Mouse (Mus musculus): ENCODE results near the gene Gm49601.

DNA sequence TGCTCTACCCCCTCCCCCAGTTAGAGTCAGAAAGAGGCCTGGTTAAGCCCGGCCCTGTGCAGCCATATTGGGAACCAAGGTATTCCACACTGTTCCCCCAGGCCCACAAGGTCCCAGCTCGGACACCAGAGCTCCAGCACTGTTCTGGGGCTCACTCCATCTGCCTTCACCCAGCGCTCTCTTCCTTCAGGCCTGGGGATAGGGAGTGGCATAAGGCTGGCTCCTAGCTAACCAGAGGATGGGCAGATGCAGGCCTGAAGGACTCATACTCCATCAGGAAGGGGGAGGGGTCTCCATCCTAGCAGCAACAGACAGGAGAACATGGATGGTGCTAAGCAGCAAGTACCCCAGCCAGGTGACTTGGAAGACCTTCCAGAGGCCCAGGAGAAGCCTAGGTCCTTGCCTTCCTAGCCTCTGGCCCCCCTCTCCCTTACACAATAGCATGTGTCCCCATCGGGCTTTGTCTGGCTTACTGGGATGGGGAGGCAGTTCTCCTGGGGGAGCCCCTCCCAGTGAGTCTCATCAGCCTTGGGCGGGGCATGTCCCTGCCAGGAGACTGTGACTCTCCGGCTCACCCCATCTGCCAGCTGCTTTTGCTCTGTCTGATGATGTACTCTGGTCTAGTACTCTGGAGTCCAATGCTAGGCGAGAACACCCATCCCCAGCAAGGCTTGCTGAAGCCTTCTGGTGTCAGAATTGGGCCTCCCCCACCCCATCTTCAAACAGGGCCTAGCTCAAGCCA lies 2.1 kb upstream of the Gm49601 start:
- no peak for TF ChIP-seq CTCF (IDR thresholded peaks at IDR 0.05; ENCODE audit: borderline replicate concordance, insufficient read depth, low read depth, low read length)
- no peak for TF ChIP-seq POLR2A (IDR thresholded peaks at IDR 0.05; ENCODE audit: borderline replicate concordance, insufficient read depth, low read length)

All from cerebellum, adult 2 months (tissue).